Mouse (Mus musculus) cerebellum, adult 2 months (tissue): Measurements from ENCODE around the gene Itgb5.

Source experiments
- CTCF ChIP-seq: fragments of 200-500 bp; IDR thresholded peaks from 2 replicates; pipeline ENCODE4 v1.5.1; 2011; ENCODE audit warnings: low read depth, mild to moderate bottlenecking, control low read depth, low read length, moderate library complexity, borderline replicate concordance; ENCODE audit not compliant: insufficient read depth
- POLR2A ChIP-seq: fragments of 200-500 bp; IDR thresholded peaks from 2 replicates; pipeline ENCODE4 v1.6.1; 2011; ENCODE audit warnings: low read length, control low read depth, borderline replicate concordance; ENCODE audit not compliant: insufficient read depth

- TF ChIP-seq CTCF (no peak), POLR2A (no peak)
Observed at GRCm38 (mm10) chr16:33873282-33873681, 43.8 kb downstream of the Itgb5 start.
